Mouse (Mus musculus) mouse embryonic stem cell (cell line): ENCODE data around the gene Fbxo28.

Experiments
- in situ Hi-C, 2 experiments: fragments of 300-500 bp; cut with MboI; formaldehyde crosslinking; loops; 1 replicate in 1 of 2; 3 replicates in 1 of 2; pipeline ENCODE4 v1.14.3; 2019 to 2020; ENCODE audit warnings: low sequenced_read_pairs in 2 of 2, low pct_unique_long_range_greater_than_20kb in 1 of 2, mixed read lengths in 1 of 2; ENCODE audit not compliant: unreplicated experiment in 1 of 2

Fbxo28 gene

DNA sequence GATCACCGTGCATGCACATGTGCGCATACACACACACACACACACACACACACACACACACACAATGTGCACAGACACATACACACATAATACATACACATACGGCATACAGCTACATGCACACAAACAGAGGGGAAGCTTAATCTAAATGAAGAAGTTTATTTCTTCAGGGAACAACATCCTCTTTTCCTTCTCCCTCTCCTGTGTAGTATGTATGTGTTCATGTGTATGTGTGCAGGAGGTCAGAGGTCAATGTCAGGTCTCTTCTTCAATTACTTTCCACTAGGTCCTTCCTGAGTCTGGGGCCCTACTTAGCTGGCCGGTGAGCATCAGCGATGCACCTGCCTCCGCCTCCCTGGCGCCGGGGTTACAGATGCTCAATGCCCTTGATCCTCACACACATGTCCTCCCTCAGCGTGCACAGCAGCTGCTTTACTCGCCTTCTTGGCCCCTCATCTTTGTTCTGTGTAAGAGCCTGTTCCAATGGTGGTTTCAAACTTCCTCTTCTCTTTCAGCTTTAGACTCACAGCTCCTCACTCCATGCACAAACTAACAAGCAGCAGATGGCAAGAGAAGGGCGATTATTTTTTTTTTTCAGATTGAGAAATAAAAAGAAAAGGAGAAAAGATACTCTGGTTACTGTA is 13.2 kb upstream of the Fbxo28 start:
- in situ Hi-C loops, result no loop called here

DNA sequence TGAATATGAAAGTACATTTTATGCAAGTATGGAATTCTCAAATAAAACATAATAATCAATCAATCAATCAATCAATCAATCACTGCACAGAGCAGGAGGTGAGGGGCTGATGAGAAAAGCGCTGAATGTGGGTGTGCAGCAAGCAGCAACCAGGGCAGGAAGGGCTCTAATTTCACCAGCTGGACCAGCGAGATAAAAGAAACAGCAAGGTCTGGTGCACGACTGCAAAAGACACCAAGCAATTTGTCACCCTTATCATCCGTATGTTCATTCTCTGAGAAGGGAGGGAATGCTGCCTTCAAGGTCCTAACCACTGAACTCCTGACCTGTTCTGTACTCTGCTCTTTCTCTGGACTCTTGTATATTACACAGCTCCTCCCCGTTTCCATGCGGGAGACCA is 8.1 kb upstream of the Fbxo28 start:
- in situ Hi-C loops, result no loop called here

DNA sequence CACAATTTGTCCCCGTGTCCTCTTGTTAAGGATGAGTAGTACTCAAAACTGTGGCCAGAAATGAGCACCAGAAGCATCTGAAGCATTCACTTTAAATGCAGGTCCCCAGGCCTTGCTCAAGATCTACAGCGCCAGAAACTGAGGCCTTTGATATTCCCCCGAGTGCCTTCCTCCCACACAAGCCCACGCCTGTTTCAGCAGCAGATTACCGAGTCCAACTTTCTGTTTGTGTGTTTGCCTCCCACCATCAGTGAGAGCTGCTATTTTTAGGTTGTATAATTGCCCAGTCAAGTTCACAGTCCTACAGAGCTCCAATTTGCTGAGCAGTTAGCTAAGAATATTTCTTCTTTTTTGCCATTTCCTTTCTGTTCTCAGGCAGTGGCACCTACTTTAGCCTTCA is 5.1 kb upstream of the Fbxo28 start:
- in situ Hi-C loops, result no loop called here

- in situ Hi-C loops, result no loop called here
These were observed 4.4 kb upstream of the Fbxo28 start for GRCm38 (mm10) chr1:182345857-182346256.

GRCm38 (mm10) chr1:182341993-182342392 is 564 bp upstream of the Fbxo28 start:
- in situ Hi-C loops, result no loop called here

DNA sequence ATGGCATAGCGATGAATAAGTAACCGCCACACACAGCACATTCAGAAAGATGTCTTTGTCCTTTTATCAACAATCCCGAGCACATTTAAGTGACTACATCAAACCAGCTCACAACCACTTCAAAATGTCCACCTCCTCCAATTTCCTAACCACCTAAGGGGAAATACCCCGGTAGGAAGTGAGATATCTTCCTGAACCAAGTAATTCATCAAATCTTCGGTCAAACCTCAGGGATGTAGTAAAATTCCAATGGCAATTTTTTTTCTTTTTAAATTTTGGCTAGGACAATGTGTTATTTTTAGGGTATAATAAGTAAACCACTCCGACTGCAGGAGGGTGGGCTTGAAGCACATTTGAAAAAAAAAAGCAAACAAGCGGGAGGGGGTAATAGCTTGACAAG is 1.1 kb downstream of the Fbxo28 start:
- in situ Hi-C loops, result no loop called here

DNA sequence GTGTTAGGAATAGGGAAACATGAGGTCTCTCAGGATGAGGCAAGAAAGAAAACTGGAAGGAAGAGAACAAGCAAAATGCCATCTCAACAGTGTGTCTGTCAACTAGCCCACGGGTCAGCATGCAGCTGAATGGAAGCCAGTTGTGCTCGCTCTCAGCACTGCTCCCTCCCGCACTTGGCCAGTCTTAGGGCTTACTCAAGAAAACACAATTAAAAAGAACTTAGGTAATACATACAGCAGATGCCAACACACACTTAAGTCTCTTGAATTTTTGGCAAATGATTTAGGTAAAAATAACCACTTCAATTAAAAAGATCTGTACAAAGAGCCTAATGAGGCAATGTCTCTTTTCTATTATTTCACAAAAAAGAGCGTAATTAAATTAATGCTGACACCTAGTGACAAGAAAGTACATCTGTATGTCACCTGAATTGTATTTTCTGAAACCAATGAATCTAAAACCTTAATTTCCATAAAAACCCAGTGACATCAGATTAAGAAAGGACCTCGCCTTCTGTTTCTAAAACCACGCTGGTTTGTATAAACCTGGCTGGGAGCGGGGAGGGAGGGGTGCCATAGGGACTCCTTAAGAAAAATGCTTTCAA is 2.4 kb downstream of the Fbxo28 start:
- in situ Hi-C loops, result no loop called here

- in situ Hi-C loops, result no loop called here
These were observed 7.5 kb downstream of the Fbxo28 start for GRCm38 (mm10) chr1:182333766-182334437.

DNA sequence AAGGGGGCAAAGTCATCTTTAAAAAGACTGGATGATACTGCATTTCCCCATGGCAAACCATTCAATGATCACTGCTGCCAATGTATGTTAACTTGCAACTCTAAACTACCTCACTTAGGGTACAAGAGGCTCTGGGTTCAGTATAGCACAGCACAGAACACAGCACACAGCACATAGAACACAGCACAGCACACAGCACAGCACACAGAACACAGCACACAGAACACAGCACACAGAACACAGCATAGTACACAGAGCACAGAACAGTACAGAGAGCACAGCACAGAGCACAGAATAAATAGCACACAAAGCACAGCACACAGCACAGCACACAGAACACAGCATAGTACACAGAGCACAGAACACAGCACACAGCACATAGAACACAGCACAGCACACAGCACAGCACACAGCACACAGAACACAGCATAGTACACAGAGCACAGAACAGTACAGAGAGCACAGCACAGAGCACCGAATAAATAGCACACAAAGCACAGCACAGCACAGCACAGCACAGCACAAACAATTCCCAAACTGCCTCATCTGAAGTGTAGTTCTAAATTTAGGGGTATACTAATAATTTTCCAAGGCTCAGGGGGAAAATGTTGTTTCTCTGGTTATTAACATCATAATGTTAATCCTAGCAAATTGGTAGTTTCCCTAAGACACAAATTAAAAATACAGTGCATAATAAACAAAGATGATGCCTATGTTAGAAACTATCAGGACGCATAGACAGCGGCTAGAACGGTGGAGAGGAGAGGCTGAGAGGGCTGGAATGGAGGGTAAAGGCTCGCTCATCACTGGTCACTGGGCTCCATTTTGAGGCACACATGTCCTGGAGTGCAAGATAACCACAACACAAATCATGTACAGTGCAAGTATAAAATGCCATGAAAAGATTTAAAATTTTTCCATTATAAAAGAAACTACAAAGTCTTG is 9.1 kb downstream of the Fbxo28 start:
- in situ Hi-C loops, result no loop called here

GRCm38 (mm10) chr1:182325919-182326318 is 15.5 kb downstream of the Fbxo28 start:
- in situ Hi-C loops, result no loop called here

GRCm38 (mm10) chr1:182324552-182324951 is 16.9 kb downstream of the Fbxo28 start:
- in situ Hi-C loops, result loop anchor here (25.0 kb wide), 1 partner anchor 437 kb away; no protein-coding TSS in a partner anchor

DNA sequence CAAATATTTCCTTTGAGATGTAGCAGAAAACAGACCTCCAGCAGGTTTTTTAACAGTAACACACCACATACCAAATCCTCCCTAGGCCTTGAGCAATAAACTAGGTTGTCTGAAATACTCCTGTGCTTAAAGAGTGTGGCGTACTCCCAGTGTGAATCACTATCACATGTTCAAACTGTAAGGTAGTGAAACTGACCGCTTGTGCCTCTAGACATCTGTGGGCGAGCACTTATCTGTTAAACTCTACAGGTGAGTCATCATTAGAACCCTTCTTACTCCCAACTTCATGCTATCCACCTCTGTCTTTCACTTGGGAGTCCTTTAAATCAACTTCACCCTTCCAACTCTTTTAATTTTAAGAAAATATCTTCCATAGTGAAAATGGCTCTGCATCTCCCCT is 18.3 kb downstream of the Fbxo28 start:
- in situ Hi-C loops, result loop anchor here (25.0 kb wide), 1 partner anchor 436 kb away; no protein-coding TSS in a partner anchor

- in situ Hi-C loops, result loop anchor here (10.0 to 25.0 kb wide), 2 partner anchors 159 to 427 kb away; no protein-coding TSS in a partner anchor
These were observed 27.2 kb downstream of the Fbxo28 start for GRCm38 (mm10) chr1:182314201-182314600.

- in situ Hi-C loops, result loop anchor here (10.0 to 25.0 kb wide), 2 partner anchors 158 to 426 kb away; no protein-coding TSS in a partner anchor
These were observed 28.2 kb downstream of the Fbxo28 start for GRCm38 (mm10) chr1:182313181-182313580.

DNA sequence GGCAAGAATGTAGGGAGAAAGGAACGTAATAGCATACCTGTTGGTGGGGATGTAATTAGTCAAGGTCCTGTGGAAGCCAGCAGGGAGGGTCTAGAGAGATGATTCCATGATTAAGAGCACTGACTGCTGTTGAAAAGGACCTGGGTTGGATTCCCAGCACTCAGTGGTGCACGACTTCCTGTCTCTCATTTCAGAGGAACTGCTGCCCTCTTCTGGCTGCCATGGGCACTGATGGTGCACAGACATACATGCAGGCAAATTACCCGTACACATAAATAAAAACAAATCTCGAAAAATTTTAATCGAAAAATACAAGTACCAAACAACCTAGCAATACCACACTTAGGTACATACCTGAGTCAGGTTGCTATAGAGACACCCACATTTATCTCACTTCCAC is 30.1 kb downstream of the Fbxo28 start:
- in situ Hi-C loops, result loop anchor here (10.0 to 25.0 kb wide), 2 partner anchors 157 to 424 kb away; no protein-coding TSS in a partner anchor

GRCm38 (mm10) chr1:182310316-182310715 is 31.1 kb downstream of the Fbxo28 start:
- in situ Hi-C loops, result loop anchor here (10.0 to 25.0 kb wide), 2 partner anchors 156 to 423 kb away; no protein-coding TSS in a partner anchor

DNA sequence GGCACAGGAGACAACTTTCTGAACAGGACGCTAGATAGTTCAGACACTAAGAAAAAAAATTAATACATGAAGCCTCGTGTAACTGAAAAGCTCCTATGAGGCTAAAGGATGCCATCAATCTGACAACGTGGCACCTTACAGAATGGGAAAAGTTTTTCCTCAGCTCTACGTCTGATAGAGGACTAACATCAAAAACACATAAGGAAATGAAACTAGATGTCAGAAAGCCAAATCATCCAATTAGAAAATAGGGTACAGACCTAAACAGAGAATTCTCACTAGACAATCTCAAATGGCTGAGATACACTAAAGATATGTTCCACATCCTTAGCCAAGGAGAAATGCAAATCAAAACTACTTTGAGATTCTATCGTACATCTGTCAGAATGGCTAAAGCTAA is 32.0 kb downstream of the Fbxo28 start:
- in situ Hi-C loops, result loop anchor here (25.0 kb wide), 1 partner anchor 422 kb away; no protein-coding TSS in a partner anchor

GRCm38 (mm10) chr1:182302916-182303315 is 38.5 kb downstream of the Fbxo28 start:
- in situ Hi-C loops, result loop anchor here (25.0 kb wide), 1 partner anchor 416 kb away; no protein-coding TSS in a partner anchor
